Mouse (Mus musculus) fat pad, adult 2 months (tissue): ENCODE measurements around the gene Wtap.
"Not testable (repeated sequence)": the region's sequence is repeated elsewhere in the genome, so short reads cannot be mapped to it uniquely, and the experiment has no call there.

Experiments
- DNase-seq: peaks from one replicate; pipeline ENCODE4 v3.0.0-alpha.2; 2011; ENCODE audit warnings: low read depth, low spot score; ENCODE audit errors: extremely low read depth

The Wtap gene

DNA sequence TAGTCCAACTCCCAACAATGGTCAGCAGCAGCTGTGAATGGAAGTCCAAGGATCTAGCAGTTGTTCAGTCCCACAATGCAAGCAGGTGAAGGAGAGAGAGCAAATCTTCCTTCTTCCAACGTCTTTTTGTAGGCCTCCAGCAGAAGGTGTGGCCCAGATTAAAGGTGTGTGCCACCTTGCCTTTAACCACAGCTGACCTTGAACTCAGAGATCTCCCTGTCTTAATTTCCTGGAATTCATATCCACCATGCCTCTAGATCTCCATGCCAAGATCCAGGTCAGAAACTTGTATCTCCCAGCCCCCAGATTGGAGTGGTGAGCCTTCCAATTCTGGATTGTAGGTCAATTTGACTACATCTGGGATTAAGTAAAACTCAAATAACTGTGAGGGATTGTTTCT is at the start of gene Wtap:
TSS of gene Wtap (minus strand) at position 101 of the 400 bp plus-strand sequence.
- no peak for DNase-seq

DNA sequence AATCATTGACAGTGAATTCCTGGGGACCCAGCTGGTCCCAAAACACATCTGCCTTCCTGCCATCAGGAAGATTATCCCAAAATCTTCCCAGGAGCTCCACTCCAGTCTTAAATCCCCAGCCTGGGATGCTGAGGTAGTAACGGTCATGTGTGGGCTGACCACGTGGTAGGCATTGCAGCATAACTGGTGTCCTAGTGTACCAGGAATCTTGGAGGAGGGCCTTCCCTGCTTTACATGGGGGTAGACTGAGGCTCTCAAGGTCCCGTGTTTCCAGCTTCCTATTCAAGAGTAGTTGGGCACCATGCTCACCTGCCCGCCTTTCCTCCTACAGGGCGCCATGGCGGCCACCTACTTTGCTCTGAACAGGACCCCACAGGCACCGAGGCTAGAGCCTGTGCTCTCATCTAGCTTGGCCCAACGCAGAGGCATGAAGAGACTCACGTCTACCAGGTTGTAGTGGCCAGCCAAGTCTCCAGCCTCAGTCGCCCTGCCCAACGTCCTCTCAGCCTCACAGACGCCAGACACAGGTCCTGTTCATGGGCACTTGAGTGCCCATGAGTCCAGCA is 42.7 kb upstream of the Wtap start:
- DNase-seq, result not testable (repeated sequence)

DNA sequence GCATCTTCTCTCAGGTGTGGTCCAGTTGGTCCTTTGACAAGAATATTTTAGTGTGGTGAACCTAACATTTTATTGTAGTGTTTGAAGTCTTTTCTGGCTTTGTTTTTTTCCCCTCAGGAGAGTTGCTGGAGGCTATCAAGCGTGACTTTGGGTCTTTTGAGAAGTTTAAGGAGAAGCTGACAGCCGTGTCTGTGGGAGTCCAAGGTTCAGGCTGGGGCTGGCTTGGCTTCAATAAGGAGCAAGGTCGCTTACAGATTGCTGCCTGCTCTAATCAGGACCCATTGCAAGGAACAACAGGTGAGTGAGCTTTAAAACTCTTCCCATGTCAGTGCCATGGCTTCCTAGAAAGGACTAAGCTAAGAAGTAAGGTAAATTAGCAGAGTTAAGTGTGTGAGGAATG is 19.3 kb upstream of the Wtap start:
- DNase-seq, result no peak

DNA sequence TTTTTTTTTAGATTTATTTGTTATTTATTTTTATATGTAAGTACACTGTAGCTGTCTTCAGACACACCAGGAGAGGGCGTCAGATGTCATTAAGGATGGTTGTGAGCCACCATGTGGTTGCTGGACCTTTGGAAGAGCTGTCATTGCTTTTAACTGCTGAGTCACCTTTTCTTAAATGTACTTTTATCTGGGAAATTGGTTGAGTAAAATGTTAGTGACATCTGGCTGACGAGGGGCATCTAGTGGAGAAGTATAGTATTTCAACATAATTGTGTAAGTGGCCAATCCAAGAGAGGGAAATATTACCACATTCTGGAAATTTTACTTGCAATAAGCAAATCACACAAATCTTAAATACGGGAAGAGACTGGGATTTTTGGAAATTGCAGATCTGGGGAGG is 15.9 kb upstream of the Wtap start:
- no peak for DNase-seq

DNA sequence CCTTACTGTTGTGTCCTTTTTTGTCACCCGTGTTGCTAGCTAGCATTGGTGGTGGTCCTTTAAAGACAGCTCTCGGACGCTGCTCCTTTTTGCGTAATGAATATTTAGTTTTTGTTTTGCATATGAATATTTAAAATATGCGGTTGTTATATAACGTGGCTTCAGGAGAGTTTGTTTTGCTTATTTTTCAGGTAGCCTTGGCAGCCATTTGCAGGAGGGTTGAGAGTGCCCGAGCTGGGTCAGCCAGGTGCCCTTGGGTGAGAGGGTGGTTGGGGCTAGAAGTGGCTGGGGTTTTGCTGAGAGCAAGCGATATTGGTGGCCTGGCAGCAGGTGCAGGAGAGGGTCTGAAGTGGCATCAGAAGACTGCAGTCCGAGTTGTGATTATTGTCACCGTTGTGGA is 14.6 kb upstream of the Wtap start:
- no peak for DNase-seq

DNA sequence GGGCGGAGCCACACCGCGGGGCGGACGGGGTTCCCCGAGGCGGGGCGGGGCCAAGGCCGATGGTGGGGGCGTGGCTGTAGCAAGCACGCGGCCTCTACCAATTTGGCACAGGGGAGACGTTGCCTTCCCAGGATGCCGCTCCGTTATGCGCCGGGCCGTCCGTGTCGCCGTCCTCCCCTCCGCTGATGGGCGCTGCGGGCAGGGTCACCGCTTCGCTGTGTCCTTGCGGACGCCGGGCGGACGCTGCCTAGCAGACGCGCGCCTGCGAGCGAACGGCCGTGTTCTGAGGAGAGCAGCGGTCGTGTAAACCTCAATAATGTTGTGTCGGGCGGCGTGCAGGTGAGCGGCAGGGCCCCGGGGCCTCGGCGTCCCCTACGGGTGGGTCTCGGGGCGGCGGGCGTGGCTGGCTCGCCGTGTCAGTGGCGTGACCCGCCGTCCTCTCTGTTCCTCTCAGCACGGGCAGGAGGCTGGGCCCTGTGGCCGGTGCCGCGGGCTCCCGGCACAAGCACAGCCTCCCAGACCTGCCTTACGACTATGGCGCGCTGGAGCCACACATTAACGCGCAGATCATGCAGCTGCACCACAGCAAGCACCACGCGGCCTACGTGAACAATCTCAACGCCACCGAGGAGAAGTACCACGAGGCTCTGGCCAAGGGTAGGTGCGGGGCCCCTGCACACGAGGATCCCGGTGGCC is 13.9 kb upstream of the Wtap start:
- peak; percentile 46 for DNase-seq

DNA sequence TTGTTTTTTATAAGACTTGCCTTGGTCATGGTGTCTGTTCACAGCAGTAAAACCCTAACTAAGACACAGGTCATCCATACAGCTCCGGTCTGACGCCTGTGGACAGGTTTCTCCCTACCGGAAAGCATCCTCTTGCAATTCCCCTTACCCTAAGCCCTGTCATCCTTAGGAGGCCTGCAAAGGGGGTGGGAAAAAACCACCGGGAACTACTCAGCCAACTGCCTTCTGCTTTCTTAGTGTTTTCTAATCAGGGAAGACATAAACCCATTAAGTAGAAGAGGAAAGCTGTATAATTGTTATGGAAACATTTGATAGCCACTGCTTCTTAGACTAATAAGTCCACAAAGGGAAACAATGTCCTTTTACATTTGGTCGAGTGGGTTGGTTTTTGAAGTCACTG is 13.0 kb upstream of the Wtap start:
- DNase-seq, result no peak

DNA sequence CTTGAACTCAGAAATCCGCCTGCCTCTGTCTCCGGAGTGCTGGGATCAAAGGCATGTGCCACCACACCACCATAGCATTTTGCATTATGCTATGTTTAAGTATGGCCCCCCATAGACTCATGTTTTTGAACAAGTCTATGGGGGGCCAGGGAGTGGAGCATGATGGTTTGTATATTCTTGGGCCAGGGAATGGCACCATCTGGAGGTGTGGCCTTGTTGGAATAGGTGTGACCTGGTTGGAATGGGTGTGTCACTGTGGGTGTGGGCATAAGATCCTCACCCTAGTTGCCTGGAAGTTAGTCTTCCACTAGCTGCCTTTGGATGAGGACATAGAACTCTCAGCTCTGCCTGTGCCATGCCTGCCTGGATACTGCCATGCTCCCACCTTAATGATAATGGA is 12.6 kb upstream of the Wtap start, which contains the start of gene Sod2:
TSS of gene Sod2 (plus strand) at position 301 of the 400 bp plus-strand sequence.
- not testable (repeated sequence) for DNase-seq

DNA sequence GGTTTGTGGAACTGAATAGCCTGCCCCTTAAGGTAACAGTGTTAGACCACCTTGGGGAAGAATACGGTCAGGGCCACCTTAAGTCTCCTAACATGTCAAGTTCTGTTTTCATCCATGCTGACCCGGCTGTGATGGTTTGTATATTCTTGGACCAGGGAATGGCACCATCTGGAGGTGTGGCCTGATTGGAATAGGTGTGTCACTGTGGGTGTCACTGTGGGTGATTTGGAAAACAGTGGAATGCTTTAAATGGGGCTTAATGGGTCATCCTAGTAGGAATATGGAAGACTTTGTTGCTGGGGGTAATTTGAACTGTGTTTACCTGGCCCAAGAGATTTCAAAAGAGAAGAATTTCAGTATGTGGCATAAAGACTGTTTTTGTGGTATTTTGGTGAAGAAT is 10.5 kb upstream of the Wtap start:
- DNase-seq, result not testable (repeated sequence)

DNA sequence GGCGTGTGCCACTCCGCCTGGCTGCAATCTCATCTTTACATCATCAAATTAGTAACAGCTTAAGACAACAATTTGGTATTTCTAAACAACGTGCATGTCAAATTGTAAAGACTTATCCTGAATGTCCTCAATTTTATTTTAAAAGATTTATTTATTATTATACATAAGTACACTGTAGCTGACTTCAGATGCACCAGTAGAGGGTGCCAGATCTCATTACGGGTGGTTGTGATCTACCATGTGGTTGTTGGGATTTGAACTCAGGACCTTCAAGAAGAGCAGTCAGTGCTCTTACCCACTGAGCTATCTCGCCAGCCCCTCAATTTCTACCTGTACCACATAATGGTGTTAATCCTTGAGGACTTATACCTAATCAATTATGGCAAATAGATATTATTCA is 8.3 kb upstream of the Wtap start:
- DNase-seq, result not testable (repeated sequence)

DNA sequence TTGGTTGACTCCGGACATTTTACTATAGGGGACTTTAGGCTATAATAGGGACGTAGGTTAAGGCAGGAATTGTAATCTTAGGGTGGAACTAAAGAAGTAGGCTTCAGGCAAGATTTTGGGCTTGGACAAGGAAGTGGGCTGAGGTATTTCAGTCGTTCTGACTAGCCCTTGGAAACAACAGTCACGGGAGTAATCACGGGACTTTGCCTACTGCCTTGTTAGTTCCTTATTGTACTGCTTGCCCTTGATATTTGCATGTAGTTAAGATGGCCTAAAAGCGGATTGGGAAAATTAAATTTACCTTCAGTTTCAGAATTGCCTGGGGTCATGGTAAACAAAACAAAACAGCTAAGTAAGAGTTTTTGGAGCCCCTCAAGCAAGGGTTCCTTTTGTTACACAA is 5.1 kb upstream of the Wtap start:
- DNase-seq, result no peak

DNA sequence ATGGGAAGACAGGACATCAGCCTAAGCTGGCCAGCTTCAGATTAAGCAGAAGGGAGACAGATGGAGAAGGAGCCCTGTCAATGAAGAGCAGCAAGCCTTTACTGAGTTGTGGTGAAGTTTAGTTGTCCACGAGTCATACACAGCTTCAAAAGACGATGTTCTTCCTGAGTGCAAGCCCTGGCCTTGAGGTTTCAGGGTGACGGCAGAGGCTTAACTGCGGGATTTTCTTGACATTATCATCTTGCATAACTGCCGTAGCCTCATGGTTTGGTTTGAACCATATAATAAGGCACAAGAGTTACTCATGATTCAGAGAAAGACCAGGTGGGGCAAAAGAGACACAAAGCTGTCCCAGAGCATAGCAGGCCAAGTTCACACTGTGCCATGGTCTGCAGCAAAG is 3.9 kb upstream of the Wtap start:
- no peak for DNase-seq

DNA sequence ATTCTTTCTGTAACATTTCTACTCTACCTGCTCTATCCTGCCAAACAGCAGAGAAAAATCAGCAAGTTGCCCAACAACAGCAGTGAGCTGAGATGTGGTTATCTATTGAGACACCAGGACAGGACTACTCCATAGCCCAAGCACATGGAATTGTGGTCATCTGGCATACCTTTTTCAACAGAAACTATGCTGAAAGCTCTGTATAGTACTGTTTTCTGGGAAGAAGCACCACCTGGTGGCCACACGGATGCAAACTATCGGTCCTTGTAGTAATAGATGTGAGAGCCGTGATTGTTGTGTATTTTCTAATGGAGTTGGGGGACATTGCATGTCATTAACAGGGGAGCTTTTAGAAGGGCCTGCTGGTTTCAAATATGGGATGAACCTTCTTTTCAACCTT is 2.4 kb upstream of the Wtap start:
- DNase-seq, result no peak

DNA sequence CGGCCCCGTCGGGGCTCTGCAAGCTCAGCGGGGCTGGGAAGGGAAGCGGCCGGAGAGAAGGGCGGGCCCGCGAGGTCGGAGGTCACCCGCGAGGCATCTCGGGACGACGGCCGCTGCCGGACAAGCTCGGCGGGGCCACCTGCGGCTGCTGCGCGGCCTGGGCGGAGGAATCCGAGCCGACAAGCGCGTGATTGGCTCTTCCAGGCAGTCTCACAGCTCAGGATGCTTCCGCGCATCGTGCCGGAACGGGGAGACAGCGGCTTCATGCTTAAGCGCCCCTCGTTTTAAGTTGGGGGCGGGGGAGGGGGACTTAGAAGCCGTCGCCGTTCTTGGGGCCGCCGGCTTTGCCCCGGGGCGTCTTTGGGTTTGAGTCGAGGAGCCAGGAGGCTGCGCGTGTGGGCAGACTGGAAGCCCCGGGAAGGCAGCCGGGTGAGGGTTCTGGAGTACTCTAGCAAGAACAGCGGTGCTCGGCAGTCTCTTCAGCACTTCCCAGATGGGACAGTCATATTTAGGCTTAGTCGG is 1.4 kb downstream of the Wtap start:
- DNase-seq, result peak; percentile 45

DNA sequence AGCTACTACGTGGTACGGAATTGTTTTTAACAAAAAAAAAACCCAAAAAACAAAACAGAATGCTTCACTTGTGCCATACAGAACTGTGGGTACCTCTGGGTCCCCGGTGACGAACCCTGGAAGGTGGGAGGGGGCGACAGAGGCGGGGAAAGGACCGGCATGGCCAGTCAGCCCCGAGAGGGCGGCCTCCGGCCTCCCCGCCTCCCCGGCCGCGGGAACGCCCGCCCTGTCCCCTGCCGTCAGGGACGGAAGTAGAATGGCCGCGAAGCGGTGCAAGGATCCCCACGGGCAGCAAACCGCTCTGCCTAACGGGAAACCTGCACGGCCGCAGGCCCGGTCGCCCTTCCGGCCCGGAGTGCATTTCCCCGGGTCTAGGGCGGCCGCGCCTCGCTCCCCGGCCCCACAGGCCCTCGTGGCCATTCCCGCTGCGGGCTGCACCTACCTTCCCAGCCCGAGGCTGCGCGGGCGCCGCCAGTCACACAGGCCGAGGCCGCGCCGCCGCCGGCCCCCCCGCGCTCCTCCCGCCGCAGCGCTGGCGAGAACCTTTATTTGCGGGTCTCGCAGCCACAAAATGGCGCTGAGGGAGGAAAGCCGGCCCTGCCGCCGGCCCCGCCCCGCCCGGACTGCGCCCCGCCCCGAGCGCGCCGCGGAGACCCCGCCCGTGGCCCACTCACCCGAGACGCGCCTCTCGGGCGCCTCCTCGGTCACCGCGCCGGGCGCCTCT is 2.2 kb downstream of the Wtap start:
- no peak for DNase-seq

DNA sequence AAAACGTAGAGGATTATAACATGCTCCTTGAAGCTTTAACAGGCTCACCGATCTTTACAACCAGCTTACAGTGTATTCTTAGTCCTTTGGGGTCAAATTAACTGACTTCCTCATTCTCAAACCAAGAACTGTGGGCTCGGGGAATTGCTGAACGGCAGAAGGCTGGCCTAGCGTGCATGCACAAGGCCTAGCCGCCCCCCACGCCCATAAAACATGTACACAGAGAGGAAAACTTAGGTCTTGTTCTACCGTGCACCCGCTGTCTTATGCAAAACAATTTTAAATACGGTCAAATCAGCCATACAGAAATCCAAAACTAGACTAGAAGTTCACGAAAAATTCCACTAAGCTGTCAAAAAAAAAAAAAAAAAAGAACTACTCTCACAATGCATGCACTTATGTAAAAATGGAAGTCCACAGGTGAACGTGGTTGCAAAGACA is 2.8 kb downstream of the Wtap start:
- DNase-seq, result no peak

DNA sequence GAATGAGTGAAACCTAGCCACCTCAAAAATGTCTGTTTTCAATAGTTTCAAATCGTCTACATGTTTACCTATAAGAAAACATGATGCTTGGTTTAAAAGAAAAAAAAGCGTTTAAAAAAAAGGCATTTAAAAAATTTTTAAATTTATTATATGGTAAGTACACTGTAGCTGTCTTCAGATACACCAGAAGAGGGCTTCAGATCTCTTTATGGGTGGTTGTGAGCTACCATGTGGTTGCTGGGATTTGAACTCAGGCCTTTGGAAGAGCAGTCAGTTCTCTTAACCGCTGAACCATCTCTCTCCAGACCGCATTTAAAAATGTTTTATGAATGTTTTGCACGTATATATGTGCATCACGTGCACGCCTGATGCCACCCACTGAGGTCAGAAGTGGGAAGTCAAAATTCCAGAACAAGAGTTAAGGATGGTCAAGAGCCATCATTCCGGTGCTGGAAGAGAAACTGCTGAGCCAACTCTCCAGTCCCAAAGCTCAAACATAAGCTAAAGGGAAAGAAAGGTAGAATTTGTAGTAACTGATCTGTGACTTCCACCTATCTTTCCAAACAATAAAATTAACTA is 3.3 kb downstream of the Wtap start:
- no peak for DNase-seq

DNA sequence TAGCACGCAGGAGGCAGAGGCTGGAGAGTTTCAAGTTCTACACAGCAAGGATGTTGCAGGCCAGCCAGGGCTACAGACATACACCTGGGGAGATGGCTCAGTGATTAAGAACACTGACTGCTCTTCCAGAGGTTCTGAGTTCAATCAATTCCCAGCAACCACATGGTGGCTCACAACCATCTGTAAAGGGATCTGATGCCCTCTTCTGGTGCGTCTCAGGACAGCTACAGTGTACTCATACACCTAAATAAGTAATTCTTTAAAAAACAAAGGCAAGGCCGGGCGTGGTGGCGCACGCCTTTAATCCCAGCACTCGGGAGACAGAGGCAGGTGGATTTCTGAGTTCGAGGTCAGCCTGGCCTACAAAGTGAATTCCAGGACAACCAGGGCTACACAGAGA is 5.9 kb downstream of the Wtap start:
- DNase-seq, result not testable (repeated sequence)

DNA sequence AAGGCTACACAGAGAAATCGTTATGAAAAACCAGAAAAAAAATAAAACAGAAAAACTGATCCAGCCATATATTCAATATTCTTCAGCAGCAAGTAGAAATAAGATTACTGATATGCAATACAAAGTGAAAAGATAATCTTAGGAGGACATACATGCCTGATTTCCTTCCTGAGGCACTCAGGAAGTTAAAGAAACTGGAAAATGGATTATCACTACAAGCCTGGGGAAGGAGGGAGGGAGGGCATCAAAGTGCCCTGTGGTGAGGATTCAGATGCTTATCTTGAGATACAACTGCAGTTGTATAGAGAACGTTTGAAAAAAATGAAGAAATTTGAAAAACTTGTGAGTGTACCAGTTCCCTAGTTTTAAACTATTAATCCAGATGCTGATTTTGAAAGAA is 10.0 kb downstream of the Wtap start:
- DNase-seq, result no peak

DNA sequence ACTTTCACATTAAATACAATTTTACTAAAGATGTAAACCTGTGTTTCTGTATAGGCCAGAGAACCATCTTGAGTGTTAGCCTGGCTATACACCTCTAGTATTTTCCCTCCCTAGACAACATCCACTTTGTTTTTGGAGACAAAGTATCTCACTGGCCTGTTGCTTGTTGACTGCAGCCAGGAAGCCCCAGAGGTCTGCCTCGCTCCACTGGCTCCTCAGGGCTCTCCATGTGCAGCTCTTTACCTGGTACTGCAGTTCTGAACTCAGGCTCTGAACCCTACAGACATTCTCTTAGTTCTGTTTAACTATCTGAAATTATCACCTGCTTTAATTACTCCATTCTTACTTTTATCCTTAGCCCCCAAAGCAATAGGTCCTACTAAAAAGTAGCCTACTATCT is 15.4 kb downstream of the Wtap start:
- DNase-seq, result no peak

DNA sequence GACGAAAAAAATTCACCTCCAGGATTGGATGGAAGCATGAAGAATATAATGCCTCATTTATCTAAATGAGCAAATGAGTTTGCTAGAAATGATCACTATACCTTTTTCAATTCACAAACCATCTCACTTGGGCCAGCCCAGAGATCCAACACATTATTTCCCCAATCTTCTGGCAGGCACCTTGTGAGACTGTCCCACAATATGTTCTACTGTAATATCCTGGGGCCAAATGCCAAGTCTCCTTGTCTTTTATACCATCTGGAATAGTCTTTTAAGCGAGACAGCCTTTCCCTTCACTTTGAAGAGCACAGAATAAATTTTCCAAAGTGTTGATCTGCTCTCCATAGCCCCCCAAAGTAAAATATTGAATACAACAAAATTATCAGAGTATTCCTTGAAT is 20.1 kb downstream of the Wtap start:
- no peak for DNase-seq

DNA sequence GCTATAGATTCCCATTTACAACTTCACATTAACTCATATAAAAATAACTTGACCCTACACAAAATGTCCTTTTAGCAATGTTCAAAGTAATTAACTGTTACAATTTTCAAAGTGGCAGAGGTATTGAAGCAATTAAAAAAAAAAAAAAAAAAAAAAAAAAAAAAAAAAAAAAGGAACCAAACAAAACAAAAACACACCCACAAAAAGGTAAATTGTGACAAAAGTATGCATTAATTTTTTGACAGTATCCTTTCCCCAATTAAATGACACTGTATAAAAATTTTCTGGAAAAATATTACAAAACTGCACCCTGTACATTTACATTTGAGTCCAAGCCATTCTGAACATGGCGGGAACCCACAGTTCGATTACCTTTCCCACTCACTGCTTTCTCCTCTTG is 26.8 kb downstream of the Wtap start:
- DNase-seq, result no peak
